Mouse (Mus musculus) liver, embryonic 11.5 days (tissue): ENCODE results near the gene Mak. TPM values are rescaled to one million over a fixed set of nuclear protein-coding genes. Genes with fewer than 3 reads are reported as not detected.
A peak's percentile ranks its signal among the peaks of the same experiment; 100 is the strongest.
"Not testable (repeated sequence)": the region's sequence is repeated elsewhere in the genome, so short reads cannot be mapped to it uniquely, and the experiment has no call there.

Experiments used
- ATAC-seq: fragments of 200-750 bp; cut with Nextera tagmentation; replicated peaks from 2 replicates; pipeline ENCODE4 v1.8.0; 2017; ENCODE audit warnings: moderate number of reproducible peaks, mild to moderate bottlenecking, moderate TSS enrichment, moderate library complexity; ENCODE audit not compliant: low FRiP score
- DNase-seq: peaks from one replicate; pipeline ENCODE4 v3.0.0-alpha.2; 2017; ENCODE audit warnings: low spot score
- H3K27ac ChIP-seq: fragments of 300-500 bp; sonication (generic); 2 replicates; pipeline ENCODE4 v1.5.1; 2014; ENCODE audit warnings: mild to moderate bottlenecking, low read depth, low read length, control low read depth
- H3K27me3 ChIP-seq: fragments of 300-500 bp; sonication (generic); replicated peaks from 2 replicates; pipeline ENCODE4 v1.6.1; 2014; ENCODE audit warnings: low read length, mixed read lengths; ENCODE audit not compliant: control insufficient read depth, insufficient read depth
- H3K36me3 ChIP-seq: fragments of 300-500 bp; sonication (generic); 2 replicates; pipeline ENCODE4 v1.6.1; 2014; ENCODE audit warnings: mild to moderate bottlenecking, low read length, moderate library complexity, mixed read lengths; ENCODE audit not compliant: control insufficient read depth, insufficient read depth
- H3K4me1 ChIP-seq: fragments of 300-500 bp; sonication (generic); replicated peaks from 2 replicates; pipeline ENCODE4 v1.6.1; 2014; ENCODE audit warnings: low read length, mixed read lengths; ENCODE audit not compliant: control insufficient read depth, insufficient read depth
- H3K4me2 ChIP-seq: fragments of 300-500 bp; sonication (generic); 2 replicates; pipeline ENCODE4 v1.6.1; 2014; ENCODE audit warnings: mild to moderate bottlenecking, control low read depth, moderate library complexity
- H3K4me3 ChIP-seq: fragments of 300-500 bp; sonication (generic); 2 replicates; pipeline ENCODE4 v1.5.1; 2014; ENCODE audit warnings: low read depth, low read length, control low read depth
- H3K9ac ChIP-seq: fragments of 300-500 bp; sonication (generic); 2 replicates; pipeline ENCODE4 v1.6.1; 2014; ENCODE audit warnings: low read depth, low read length, control low read depth
- H3K9me3 ChIP-seq: fragments of 300-500 bp; sonication (generic); 2 replicates; pipeline ENCODE4 v1.6.1; 2016; ENCODE audit warnings: low read length, inconsistent platforms, mixed read lengths; ENCODE audit not compliant: control insufficient read depth
- WGBS: fragments of 180-500 bp; shearing (Covaris S2); extraction: QIAGEN DNeasy Blood & Tissue Kit; methylation state at CpG from one replicate; pipeline ENCODE4 v1.1.7; 2014; 5-methylcytosine and 5-hydroxymethylcytosine counted together
- polyA plus RNA-seq: library from polyadenylated mRNA; unstranded; fragments of >200 nt; fragmentation: Nextera tagmentation; extraction: Ambion mirVana; gene quantifications from 2 replicates; pipeline ENCODE4 v1.2.1, GENCODE M21; 2014

The Mak gene
- polyA plus RNA-seq, 1 experiment from 2014 or later, result 0.56 TPM

DNA sequence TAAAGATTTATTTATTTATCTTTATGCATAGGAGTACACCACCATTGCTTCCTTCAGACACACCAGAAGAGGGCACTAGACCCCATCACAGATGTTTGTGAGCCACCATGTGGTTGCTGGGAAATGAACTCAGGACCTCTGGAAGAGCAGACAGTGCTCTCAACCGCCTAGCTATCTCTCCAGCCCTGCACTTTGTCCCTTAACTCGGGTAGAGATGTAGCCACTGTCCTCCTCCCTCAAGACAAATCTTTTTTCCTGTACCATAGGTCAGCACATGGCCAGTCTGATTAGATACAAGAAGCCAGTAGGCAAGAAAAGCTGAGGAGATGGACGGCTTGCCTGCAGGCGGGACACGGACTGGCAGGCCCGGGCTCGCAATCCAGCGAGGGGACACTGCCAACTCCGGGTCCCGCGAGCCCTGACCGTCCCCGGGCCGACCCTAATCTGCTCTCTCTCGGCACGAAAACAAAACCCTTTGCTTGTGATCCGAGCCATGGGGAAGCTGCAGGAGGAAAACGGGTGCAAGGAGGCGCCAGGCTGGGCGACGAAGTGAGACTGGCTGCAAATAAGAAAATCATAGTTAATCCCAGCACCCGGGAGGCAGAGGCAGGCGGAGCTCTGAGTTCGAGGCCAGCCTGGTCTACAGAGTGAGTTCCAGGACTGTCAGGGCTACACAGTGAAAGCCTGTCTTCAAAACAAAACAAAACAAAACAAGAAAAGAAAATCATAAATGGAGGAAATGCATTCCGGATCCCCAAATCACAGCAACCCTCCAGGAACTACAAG is 79.2 kb downstream of the Mak start:
- Histone ChIP-seq H3K27me3 (no peaks in the 10 kb centered on the region), H3K4me3 (peak overlapping the region; percentile 92), H3K9ac (peak overlapping the region; percentile 86), H3K27ac (peak overlapping the region; percentile 97), H3K4me1 (peaks cover 15% of the 10 kb centered on the region), H3K4me2 (peak overlapping the region; percentile 96), H3K36me3 (peaks cover 12% of the 10 kb centered on the region; the same call in 1 of the 2 replicates), H3K9me3 (no peaks in the 10 kb centered on the region)
- ATAC-seq, result peak; percentile 33
- under 1% methylated on average over 25 of the region's 25 CpGs for WGBS
- peak; percentile 45 for DNase-seq

DNA sequence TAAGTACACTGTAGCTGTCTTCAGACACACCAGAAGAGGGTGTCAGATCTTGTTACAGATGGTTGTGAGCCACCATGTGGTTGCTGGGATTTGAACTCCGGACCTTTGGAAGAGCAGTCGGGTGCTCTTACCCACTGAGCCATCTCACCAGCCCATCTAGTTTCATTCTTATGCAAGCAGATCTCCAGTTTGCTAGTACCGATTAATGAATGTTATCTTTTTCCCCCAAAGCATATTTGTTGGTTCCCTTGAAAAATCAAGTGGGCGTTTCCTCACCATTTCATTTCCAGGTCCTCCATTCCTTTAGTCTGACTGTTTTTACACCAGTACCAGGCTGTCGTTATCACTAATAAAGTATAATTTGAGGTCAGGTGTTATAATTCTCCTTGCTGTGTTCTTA is 81.0 kb downstream of the Mak start:
- not testable (repeated sequence) for H3K4me3 ChIP-seq, DNase-seq, H3K9ac ChIP-seq, H3K4me2 ChIP-seq, H3K36me3 ChIP-seq, H3K9me3 ChIP-seq, H3K27ac ChIP-seq, H3K27me3 ChIP-seq, ATAC-seq
- WGBS, result 82% methylated on average over 5 of the region's 5 CpGs
- peaks cover 15% of the 10 kb centered on the region for H3K4me1 ChIP-seq

DNA sequence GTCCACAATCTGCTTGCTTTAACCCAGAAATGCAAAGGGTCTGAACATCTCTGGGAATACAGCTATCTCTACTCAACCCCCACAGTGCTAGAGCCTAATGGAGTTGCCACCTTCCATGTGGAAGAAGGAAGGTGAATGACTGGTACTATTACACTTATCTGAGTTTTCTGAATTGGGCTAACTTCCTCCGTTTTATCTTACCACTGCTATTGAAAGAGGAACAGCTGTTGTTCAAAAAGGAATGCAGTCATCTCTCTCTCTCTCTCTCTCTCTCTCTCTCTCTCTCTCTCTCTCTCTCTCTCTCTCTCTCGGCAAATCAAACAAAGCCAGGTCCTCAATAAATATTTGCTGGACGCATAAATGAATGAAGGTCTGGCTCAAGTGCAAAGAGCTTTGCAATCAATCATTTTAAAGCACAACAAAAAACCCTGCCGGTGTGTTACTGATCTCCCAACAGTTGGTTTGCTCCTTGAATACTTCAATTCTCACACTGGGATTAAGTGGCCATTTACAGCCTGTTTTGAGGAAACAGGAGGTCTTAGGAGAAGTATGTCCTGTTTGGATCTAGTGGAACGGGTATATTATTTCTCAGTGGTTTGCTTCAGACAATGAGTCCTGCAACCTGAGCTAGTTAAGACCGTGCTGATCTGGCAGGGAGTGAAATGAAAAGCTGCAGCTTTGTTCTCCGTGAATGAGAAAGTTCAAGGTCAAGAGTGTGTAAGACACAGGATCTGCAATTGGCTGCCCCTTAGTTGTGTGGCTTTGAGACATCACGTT is 84.8 kb downstream of the Mak start:
- H3K36me3 ChIP-seq, result no peaks in the 10 kb centered on the region
- no peak for DNase-seq
- no peak overlapping the region for H3K27ac ChIP-seq
- H3K4me1 ChIP-seq, result 0 out of 2 replicates have a peak, but pooled peaks cover 1% of the 10 kb centered on the region
- no peak overlapping the region for H3K9ac ChIP-seq
- H3K4me2 ChIP-seq, result no peak overlapping the region
- no peak for ATAC-seq
- WGBS, result 31% methylated on average over 8 of the region's 8 CpGs
- no peaks in the 10 kb centered on the region for H3K9me3 ChIP-seq
- H3K27me3 ChIP-seq, result no peaks in the 10 kb centered on the region
- H3K4me3 ChIP-seq, result no peak overlapping the region

GRCm38 (mm10) chr13:40988418-40988817 is 91.1 kb downstream of the Mak start:
- WGBS, result 59% methylated on average over 2 of the region's 2 CpGs
- Histone ChIP-seq H3K27ac (no peak overlapping the region), H3K27me3 (no peaks in the 10 kb centered on the region), H3K36me3 (no peaks in the 10 kb centered on the region), H3K4me1 (no peaks in the 10 kb centered on the region; the same call in 1 of the 2 replicates), H3K9me3 (no peaks in the 10 kb centered on the region), H3K9ac (no peak overlapping the region), H3K4me3 (no peak overlapping the region), H3K4me2 (no peak overlapping the region)
- DNase-seq (no peak), ATAC-seq (no peak)

DNA sequence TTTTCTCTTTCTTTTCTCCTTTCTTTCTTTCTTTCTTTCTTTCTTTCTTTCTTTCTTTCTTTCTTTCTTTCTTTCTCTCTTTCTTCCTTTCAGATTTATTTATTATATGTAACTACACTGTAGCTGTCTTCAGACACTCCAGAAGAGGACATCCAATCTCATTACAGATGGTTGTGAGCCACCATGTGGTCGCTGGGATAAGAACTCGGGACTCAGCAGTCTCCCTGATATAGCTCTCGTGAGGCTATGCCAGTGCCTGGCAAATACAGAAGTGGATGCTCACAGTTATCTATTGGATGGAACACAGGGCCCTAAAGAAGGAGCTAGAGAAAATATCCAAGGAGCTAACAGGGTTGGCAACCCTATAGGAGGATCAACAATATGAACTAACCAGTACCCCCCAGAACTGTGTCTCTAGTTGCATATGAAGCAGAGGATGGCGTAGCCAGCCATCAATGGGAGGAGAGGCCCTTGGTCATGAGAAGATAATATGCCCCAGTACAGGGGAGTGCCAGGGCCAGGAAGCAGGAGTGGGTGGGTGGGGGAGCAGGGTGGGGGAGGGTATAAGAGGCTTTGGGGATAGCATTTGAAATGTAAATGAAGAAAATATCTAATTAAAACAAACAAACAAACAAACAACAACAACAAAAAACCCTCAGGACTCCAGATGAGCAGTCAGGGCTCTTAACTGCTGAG is 91.8 kb downstream of the Mak start:
- H3K27ac ChIP-seq, H3K4me1 ChIP-seq, H3K4me2 ChIP-seq, H3K27me3 ChIP-seq, H3K36me3 ChIP-seq, DNase-seq, H3K4me3 ChIP-seq, H3K9me3 ChIP-seq, H3K9ac ChIP-seq: not testable (repeated sequence)
- 39% methylated on average over 4 of the region's 4 CpGs for WGBS
- peak; percentile 66; the same call in 1 of the 2 replicates for ATAC-seq

DNA sequence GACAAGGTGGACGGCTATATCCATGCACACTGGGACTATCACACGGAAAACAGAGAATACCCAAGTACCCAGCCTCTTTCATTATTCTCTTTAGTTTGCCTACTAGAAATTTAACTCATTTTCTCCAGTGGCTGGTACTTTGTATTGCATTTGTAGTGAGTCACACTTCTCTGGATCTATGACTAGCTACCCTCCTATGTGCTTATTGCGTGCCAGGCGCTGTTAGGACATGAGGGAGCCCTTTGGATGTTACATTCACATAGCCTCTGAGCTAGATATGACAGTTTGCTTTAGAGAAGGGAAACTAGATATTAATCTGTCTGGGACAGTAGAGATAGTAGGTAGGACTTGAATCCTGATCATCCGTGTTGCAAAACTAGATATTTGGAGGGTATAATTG is 93.4 kb downstream of the Mak start:
- Histone ChIP-seq H3K27me3 (no peaks in the 10 kb centered on the region), H3K27ac (no peak overlapping the region), H3K9me3 (no peaks in the 10 kb centered on the region), H3K4me3 (no peak overlapping the region), H3K9ac (no peak overlapping the region), H3K4me2 (no peak overlapping the region), H3K36me3 (no peaks in the 10 kb centered on the region), H3K4me1 (no peaks in the 10 kb centered on the region; the same call in 1 of the 2 replicates)
- ATAC-seq (no peak), DNase-seq (no peak)
- 90% methylated on average over 5 of the region's 5 CpGs for WGBS

- H3K9me3 ChIP-seq, result no peaks in the 10 kb centered on the region
- no peak for ATAC-seq
- WGBS, result 76% methylated on average over 1 of the region's 1 CpGs
Measured at GRCm38 (mm10) chr13:40982759-40983158, 96.7 kb downstream of the Mak start.

DNA sequence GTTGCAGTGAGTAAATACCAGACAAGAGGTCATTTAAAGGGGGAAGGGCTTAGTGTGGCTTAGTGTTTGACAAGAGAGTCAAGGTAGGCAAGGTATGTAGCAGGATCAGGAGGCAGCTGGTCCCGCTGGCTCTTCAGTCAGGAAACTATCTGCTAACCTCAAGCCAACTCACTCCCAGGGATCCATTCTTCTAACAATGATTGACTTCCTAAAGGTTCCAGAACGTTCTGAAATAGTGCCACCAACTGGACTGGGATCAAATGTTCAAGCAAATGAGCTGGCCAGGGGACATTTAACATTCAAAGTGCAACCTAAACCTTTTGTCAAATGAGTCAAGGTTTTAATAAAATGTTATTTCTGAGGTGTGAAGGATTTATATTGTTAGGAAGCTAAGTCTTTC is 100.2 kb downstream of the Mak start:
- Histone ChIP-seq H3K9me3 (no peaks in the 10 kb centered on the region), H3K4me1 (no peaks in the 10 kb centered on the region; the same call in 1 of the 2 replicates), H3K36me3 (no peaks in the 10 kb centered on the region), H3K4me2 (no peak overlapping the region), H3K27ac (no peak overlapping the region), H3K4me3 (no peak overlapping the region), H3K27me3 (no peaks in the 10 kb centered on the region), H3K9ac (no peak overlapping the region)
- 44% methylated on average over 2 of the region's 2 CpGs for WGBS
- ATAC-seq, result no peak
- no peak for DNase-seq

More at GRCm38 (mm10) chr13:40982759-40983158, 96.7 kb downstream of the Mak start:
- no peaks in the 10 kb centered on the region; the same call in 1 of the 2 replicates for H3K4me1 ChIP-seq
- H3K27ac ChIP-seq, result no peak overlapping the region
- no peak for DNase-seq
- no peak overlapping the region for H3K4me2 ChIP-seq
- H3K36me3 ChIP-seq, result no peaks in the 10 kb centered on the region
- H3K4me3 ChIP-seq, result no peak overlapping the region
- H3K9ac ChIP-seq, result no peak overlapping the region
- no peaks in the 10 kb centered on the region for H3K27me3 ChIP-seq
